Mouse (Mus musculus) embryonic fibroblast, embryonic 13.5 days (primary cell): ENCODE data around the gene Nrsn1.
"Not testable (repeated sequence)": the region's sequence is repeated elsewhere in the genome, so short reads cannot be mapped to it uniquely, and the experiment has no call there.

Experiments used
- CTCF ChIP-seq: IDR thresholded peaks from 2 replicates; pipeline ENCODE4 v1.5.1; 2011; ENCODE audit warnings: mild to moderate bottlenecking, control low read depth, low read length, moderate library complexity, borderline replicate concordance; ENCODE audit not compliant: insufficient read depth
- POLR2A ChIP-seq: IDR thresholded peaks from 2 replicates; pipeline ENCODE4 v1.6.1; 2011; ENCODE audit warnings: low read depth, mild to moderate bottlenecking, control low read depth, low read length, moderate library complexity

DNA sequence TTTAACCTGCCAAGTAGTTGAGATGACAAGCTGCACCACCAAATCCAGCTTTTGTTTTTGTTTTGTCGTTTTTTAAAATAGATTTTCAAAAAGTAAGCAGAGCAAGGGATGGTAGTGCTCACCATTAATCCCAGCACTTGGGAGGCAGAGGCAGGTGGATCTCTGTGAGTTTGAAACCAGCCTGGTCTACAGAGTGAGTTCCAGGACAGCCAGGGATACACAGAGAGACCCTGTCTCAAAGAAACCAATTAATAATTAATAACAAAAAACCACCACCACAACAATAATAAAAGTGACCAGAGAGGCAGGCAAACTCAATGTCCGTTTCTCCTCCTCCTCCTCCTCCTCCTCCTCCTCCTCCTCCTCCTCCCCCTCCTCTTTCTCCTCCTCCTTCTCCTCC lies at the start of gene Nrsn1:
- TF ChIP-seq CTCF, POLR2A: not testable (repeated sequence)
